Mouse (Mus musculus): Measurements from ENCODE around the gene Kctd19.

The Kctd19 gene

DNA sequence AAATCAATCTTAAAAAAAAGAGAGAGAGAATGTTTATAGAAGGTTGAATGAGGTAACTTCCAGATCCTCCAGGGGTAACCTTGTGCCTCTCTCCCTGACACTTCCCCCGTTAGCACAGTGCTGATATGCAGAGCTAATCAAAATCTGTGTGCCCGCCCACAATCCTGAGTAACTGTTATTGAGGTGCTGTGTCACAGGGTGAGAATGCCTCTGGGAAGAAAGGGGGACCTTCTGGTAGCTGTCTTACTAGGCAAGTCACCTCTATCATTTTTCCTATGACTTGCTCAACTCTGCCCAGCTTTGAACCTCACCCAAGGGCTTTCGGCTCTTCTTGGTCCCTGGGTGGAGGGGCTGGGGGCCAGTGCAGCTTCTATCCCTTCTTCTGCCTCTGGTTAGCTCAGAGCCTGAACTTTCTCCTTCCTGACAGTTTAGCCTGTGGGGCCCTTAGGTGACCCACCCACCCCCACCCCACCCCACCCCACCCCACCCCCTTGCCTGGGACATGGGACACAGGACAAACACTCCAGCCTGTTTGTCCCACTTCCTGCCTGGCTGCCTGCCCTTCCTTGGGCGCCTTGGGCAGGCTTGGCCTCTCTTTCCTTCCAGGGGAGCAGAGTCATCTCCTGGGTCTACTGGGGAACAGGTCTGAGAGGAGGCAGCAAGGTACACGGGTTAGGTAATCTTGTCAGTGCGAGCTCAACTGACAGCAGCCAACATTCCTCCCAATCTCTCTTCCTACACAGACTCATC lies 73.2 kb downstream of the Kctd19 start:
- DNase-seq (ENCODE audit: extremely low read depth, insufficient read length, low spot score), result no peak

DNA sequence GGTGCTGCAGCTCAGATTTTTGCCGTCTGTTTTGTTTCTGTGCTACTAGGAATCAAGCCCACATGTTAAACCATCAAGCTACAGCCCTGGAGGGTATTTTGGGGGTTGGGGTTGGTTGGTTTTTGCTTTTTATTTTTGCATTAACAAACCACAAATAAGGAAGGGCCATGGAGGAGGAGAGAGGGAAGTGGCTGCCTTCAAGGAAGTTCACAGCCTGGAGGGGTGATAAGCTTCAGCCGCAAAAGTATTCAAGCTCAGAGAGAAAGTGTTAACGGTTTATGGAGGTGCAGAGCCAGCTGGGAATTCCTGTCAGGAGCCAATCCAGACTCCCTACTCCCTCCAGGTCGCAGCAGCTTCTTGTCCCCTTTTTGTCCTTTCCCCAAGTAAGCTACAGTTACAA lies 74.3 kb downstream of the Kctd19 start:
- no peak for DNase-seq (ENCODE audit: extremely low read depth, insufficient read length, low spot score)

DNA sequence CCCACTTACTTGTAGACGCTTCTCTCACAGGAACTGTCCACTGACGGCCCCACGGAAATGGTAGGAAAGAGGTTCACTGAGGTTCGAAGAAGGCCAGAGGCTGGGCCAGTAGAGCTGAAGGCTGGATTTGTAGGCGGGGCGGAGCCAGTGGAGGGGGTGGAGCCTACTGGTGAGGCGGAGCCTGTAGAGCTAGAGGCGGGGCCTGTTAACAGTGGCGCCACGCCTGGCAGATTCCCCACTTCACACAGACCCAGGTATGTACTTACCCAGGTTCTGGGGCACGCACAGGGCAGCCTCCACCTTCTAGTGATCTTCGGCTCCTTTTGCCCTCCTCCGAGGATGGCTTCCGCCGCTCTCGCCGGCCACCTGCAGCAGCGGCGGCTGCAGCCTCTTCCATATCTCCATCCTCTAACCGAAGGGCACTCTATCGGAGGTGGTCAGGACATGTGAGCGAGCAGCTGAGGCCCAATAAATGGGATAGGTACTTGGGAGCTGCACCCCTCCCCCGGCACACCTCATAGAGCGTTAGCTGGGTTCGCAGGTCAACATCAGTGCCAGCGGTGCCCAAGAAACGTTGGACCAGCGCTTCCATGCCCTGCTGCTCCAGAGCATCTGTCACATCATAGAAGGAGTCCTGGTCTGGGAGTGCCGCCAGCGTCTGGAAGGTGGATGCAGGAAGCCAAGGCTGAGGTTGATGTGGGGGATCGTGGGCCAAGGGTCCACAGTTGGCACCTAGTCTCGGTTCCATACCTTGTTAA lies 76.8 kb downstream of the Kctd19 start:
- no peak for DNase-seq (ENCODE audit: extremely low read depth, insufficient read length, low spot score)

Measured in 3134 (cell line).